21 mouse cellular contexts compared by ENCODE assay signal in the genomic region with DNA sequence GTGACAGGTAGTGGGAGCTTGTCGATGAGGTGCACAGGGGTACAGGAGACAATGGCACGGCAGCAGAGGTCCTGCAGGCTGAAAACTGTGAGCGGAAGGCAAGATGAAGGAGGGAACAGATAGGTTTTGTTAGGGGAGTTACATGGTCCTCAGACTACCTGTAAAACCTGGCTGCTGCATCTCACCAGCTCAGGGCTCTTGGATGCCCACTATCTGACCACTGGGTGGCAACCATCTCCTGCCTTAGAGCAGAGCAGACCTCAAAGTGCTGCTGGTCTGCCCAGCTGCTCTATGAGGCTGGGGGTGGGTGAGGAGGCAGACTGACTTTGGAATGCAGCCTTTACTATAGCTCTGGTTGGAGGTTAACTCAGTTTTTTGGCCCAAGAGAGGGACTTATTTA. TPM values are rescaled to one million over a fixed set of nuclear protein-coding genes. Genes with fewer than 3 reads are reported as not detected.
DNase-seq lines count a peak whose midpoint lies in the region; ATAC-seq and TF ChIP-seq lines count a peak whose summit lies in the region.
"Had no signal": no experiment of that assay in that cellular context is flagged by ENCODE, and none has a peak within 500 bp of the region (broad histone marks: within the 10 kb centered on the region; RNA-seq: fewer than 3 reads in every experiment).

No protein-coding gene starts in this region.

- 93% methylated on average over 3 of the region's 3 CpGs for WGBS in forebrain, embryonic 11.5 days
- WGBS in forebrain, embryonic 14.5 days, result 85% methylated on average over 3 of the region's 3 CpGs
- 88% methylated on average over 3 of the region's 3 CpGs for WGBS in kidney, postnatal 0 days
- 98% methylated on average over 3 of the region's 3 CpGs for WGBS in kidney, adult 2 months
- WGBS in midbrain, embryonic 10.5 days, result 97% methylated on average over 3 of the region's 3 CpGs
- WGBS in midbrain, embryonic 16.5 days, result 91% methylated on average over 3 of the region's 3 CpGs

- no peak overlapping the region for H3K9ac ChIP-seq in forebrain, embryonic 11.5 days (ENCODE audit: low read length)
- no peak overlapping the region for H3K9ac ChIP-seq in forebrain, embryonic 14.5 days (ENCODE audit: low read length)
- no peak overlapping the region for H3K9ac ChIP-seq in kidney, postnatal 0 days (ENCODE audit: low read depth, low read length)
- H3K9ac ChIP-seq in midbrain, embryonic 16.5 days (ENCODE audit: low read depth, low read length), result no peak overlapping the region
- H3K9ac ChIP-seq: heart, embryonic 13.5 days; limb, embryonic 13.5 days; stomach, embryonic 15.5 days had no signal

- TF ChIP-seq CTCF in kidney, postnatal 0 days (IDR thresholded peaks at IDR 0.05; ENCODE audit: low read depth), result peak; percentile 47; the same call in 1 of the 2 replicates
- TF ChIP-seq CTCF in kidney, adult 2 months (conservative IDR thresholded peaks at IDR 0.05; ENCODE audit: insufficient read depth, insufficient read length, low read depth, low read length), result no peak; the same call in 1 of the 2 replicates

- H3K36me3 ChIP-seq in forebrain, embryonic 11.5 days (ENCODE audit: control insufficient read depth, insufficient read depth, low read length), result no peaks in the 10 kb centered on the region; the same call in 1 of the 2 replicates
- peaks cover 44% of the 10 kb centered on the region for H3K36me3 ChIP-seq in forebrain, embryonic 14.5 days (ENCODE audit: control insufficient read depth, insufficient read depth, low read length)
- H3K36me3 ChIP-seq in kidney, postnatal 0 days (ENCODE audit: insufficient read depth, low read length), result peaks cover 24% of the 10 kb centered on the region; the same call in 1 of the 2 replicates
- no peaks in the 10 kb centered on the region for H3K36me3 ChIP-seq in kidney, adult 2 months (ENCODE audit: control insufficient read depth, insufficient read depth, low read length)
- peaks cover 53% of the 10 kb centered on the region for H3K36me3 ChIP-seq in midbrain, embryonic 10.5 days
- peaks cover 7% of the 10 kb centered on the region for H3K36me3 ChIP-seq in midbrain, embryonic 16.5 days (ENCODE audit: control insufficient read depth, insufficient read depth, low read length)

- ATAC-seq in forebrain, embryonic 11.5 days (replicated peaks; ENCODE audit: low FRiP score), result no peak
- no peak for ATAC-seq in forebrain, embryonic 14.5 days
- ATAC-seq in kidney, postnatal 0 days (replicated peaks; ENCODE audit: low FRiP score, low read depth), result no peak
- no peak for ATAC-seq in midbrain, embryonic 16.5 days
- ATAC-seq: forebrain, embryonic 16.5 days had no signal

- TF ChIP-seq POLR2A in kidney, adult 2 months (IDR thresholded peaks at IDR 0.05; ENCODE audit: low read depth, low read length), result no peak

- peak; percentile 46 for DNase-seq in forebrain, embryonic 11.5 days (ENCODE audit: low spot score)
- no peak for DNase-seq in forebrain, embryonic 14.5 days (ENCODE audit: low spot score)
- no peak for DNase-seq in kidney, postnatal 0 days (ENCODE audit: low spot score)
- no peak for DNase-seq in kidney, adult 2 months
- no peak for DNase-seq in midbrain, embryonic 10.5 days (ENCODE audit: low spot score)
- DNase-seq in thymus, postnatal 25 days, result no peak
- DNase-seq: adrenal gland, postnatal 25 days; cerebellum, adult 11-12 months; heart, postnatal 4 days; kidney, adult 9 months; kidney, postnatal 36 days; lung, adult 2 months; lung, postnatal 4 days; retina, postnatal 1 day; thymus, adult 18-20 months had no signal

- no peak overlapping the region for H3K4me2 ChIP-seq in forebrain, embryonic 11.5 days (ENCODE audit: low read depth, low read length, severe bottlenecking)
- no peak overlapping the region for H3K4me2 ChIP-seq in forebrain, embryonic 14.5 days (ENCODE audit: low read length)
- no peak overlapping the region for H3K4me2 ChIP-seq in kidney, postnatal 0 days (ENCODE audit: low read length)
- no peak overlapping the region for H3K4me2 ChIP-seq in midbrain, embryonic 16.5 days (ENCODE audit: low read length)
- H3K4me2 ChIP-seq: heart, embryonic 13.5 days; limb, embryonic 13.5 days; stomach, embryonic 15.5 days had no signal

- no peaks in the 10 kb centered on the region for H3K27me3 ChIP-seq in forebrain, embryonic 11.5 days (ENCODE audit: control insufficient read depth, insufficient read depth, low read length)
- H3K27me3 ChIP-seq in forebrain, embryonic 14.5 days (replicated peaks; ENCODE audit: control insufficient read depth, insufficient read depth, low read length), result no peaks in the 10 kb centered on the region
- H3K27me3 ChIP-seq in kidney, postnatal 0 days (ENCODE audit: insufficient read depth, low read length), result no peaks in the 10 kb centered on the region
- H3K27me3 ChIP-seq in kidney, adult 2 months (replicated peaks; ENCODE audit: control insufficient read depth, insufficient read depth, low read length), result no peaks in the 10 kb centered on the region
- H3K27me3 ChIP-seq in midbrain, embryonic 10.5 days (ENCODE audit: low read depth, poor library complexity, severe bottlenecking), result no peaks in the 10 kb centered on the region
- no peaks in the 10 kb centered on the region for H3K27me3 ChIP-seq in midbrain, embryonic 16.5 days (ENCODE audit: control insufficient read depth, insufficient read depth, low read depth, low read length)
- H3K27me3 ChIP-seq: CH12.LX; heart, embryonic 13.5 days; limb, embryonic 13.5 days; stomach, embryonic 15.5 days had no signal

- H3K4me1 ChIP-seq in forebrain, embryonic 11.5 days (replicated peaks; ENCODE audit: control insufficient read depth, insufficient read depth, low read length), result peaks cover 18% of the 10 kb centered on the region
- no peaks in the 10 kb centered on the region for H3K4me1 ChIP-seq in forebrain, embryonic 14.5 days (ENCODE audit: control insufficient read depth, insufficient read depth, low read length)
- H3K4me1 ChIP-seq in kidney, postnatal 0 days (replicated peaks; ENCODE audit: insufficient read depth, low read length), result 0 out of 2 replicates have a peak, but pooled peaks cover 8% of the 10 kb centered on the region
- peaks cover 5% of the 10 kb centered on the region; the same call in 1 of the 2 replicates for H3K4me1 ChIP-seq in kidney, adult 2 months (ENCODE audit: control insufficient read depth, insufficient read depth, low read length)
- H3K4me1 ChIP-seq in midbrain, embryonic 10.5 days, result peaks cover 70% of the 10 kb centered on the region
- peaks cover 5% of the 10 kb centered on the region; the same call in 1 of the 2 replicates for H3K4me1 ChIP-seq in midbrain, embryonic 16.5 days (ENCODE audit: control insufficient read depth, insufficient read depth, low read length)

- H3K9me3 ChIP-seq in forebrain, embryonic 11.5 days (ENCODE audit: control insufficient read depth, low read length), result no peaks in the 10 kb centered on the region
- H3K9me3 ChIP-seq in forebrain, embryonic 14.5 days (replicated peaks; ENCODE audit: control insufficient read depth, low read length), result no peaks in the 10 kb centered on the region
- H3K9me3 ChIP-seq in kidney, postnatal 0 days (replicated peaks; ENCODE audit: low read length), result no peaks in the 10 kb centered on the region
- no peaks in the 10 kb centered on the region for H3K9me3 ChIP-seq in midbrain, embryonic 10.5 days (replicated peaks)
- no peaks in the 10 kb centered on the region for H3K9me3 ChIP-seq in midbrain, embryonic 16.5 days (replicated peaks; ENCODE audit: control insufficient read depth, low read length, poor library complexity, severe bottlenecking)
- H3K9me3 ChIP-seq: heart, embryonic 13.5 days; limb, embryonic 13.5 days; stomach, embryonic 15.5 days had no signal

- H3K27ac ChIP-seq in forebrain, embryonic 11.5 days (ENCODE audit: low read depth, low read length), result no peak overlapping the region
- H3K27ac ChIP-seq in forebrain, embryonic 14.5 days (ENCODE audit: low read depth, low read length), result no peak overlapping the region
- H3K27ac ChIP-seq in kidney, postnatal 0 days, result no peak overlapping the region
- H3K27ac ChIP-seq in kidney, adult 2 months (ENCODE audit: insufficient read depth, low read depth, low read length), result no peak overlapping the region
- H3K27ac ChIP-seq in midbrain, embryonic 10.5 days (replicated peaks), result peak overlapping the region; percentile 90; the same call in 1 of the 2 replicates
- H3K27ac ChIP-seq in midbrain, embryonic 16.5 days (ENCODE audit: low read length), result no peak overlapping the region
- H3K27ac ChIP-seq: heart, embryonic 13.5 days; limb, embryonic 13.5 days; stomach, embryonic 15.5 days had no signal

- H3K4me3 ChIP-seq in forebrain, embryonic 11.5 days (ENCODE audit: low read depth, low read length), result no peak overlapping the region
- H3K4me3 ChIP-seq in forebrain, embryonic 14.5 days (ENCODE audit: low read depth, low read length), result no peak overlapping the region
- no peak overlapping the region for H3K4me3 ChIP-seq in kidney, postnatal 0 days (replicated peaks; ENCODE audit: low read depth, low read length)
- no peak overlapping the region for H3K4me3 ChIP-seq in kidney, adult 2 months (ENCODE audit: insufficient read depth, low read depth, low read length)
- no peak overlapping the region for H3K4me3 ChIP-seq in midbrain, embryonic 10.5 days
- no peak overlapping the region for H3K4me3 ChIP-seq in midbrain, embryonic 16.5 days (ENCODE audit: low read depth, low read length)
- H3K4me3 ChIP-seq: heart, embryonic 13.5 days; limb, embryonic 13.5 days; stomach, embryonic 15.5 days had no signal

RNA-seq across cellular contexts. Expression of gene Wfikkn1, which starts 3.2 kb away (rescaled TPM):
- 0.72 and 1.1 TPM in 2 replicates for polyA plus RNA-seq in forebrain, embryonic 11.5 days (2014; fragmentation: Nextera tagmentation; extraction: Ambion mirVana)
- polyA plus RNA-seq in forebrain, embryonic 14.5 days (2014; fragmentation: Nextera tagmentation; extraction: Ambion mirVana), result 0.36 and 0.47 TPM in 2 replicates
- polyA plus RNA-seq in kidney, postnatal 0 days (2015; fragmentation: Nextera tagmentation; extraction: Ambion mirVana), result 0.38 and 0.51 TPM in 2 replicates
- polyA plus RNA-seq in kidney, adult 2 months (2012; rRNA removed), result 0.31 and 0.42 TPM in 2 replicates
- polyA plus RNA-seq in midbrain, embryonic 10.5 days (2016; fragmentation: Nextera tagmentation; extraction: Ambion mirVana), result 6.1 and 19.7 TPM in 2 replicates
- 0.45 and 0.52 TPM in 2 replicates for polyA plus RNA-seq in midbrain, embryonic 16.5 days (2015; fragmentation: Nextera tagmentation; extraction: Ambion mirVana)

RNA-seq across cellular contexts. Expression of gene Mettl26, which starts 8.9 kb away (rescaled TPM):
- 63.2 and 65.2 TPM in 2 replicates for polyA plus RNA-seq in forebrain, embryonic 11.5 days (2014; fragmentation: Nextera tagmentation; extraction: Ambion mirVana)
- polyA plus RNA-seq in forebrain, embryonic 14.5 days (2014; fragmentation: Nextera tagmentation; extraction: Ambion mirVana), result 60.5 and 66.0 TPM in 2 replicates
- 106 and 119 TPM in 2 replicates for polyA plus RNA-seq in kidney, postnatal 0 days (2015; fragmentation: Nextera tagmentation; extraction: Ambion mirVana)
- polyA plus RNA-seq in kidney, adult 2 months (2012; rRNA removed), result 509 and 656 TPM in 2 replicates
- polyA plus RNA-seq in midbrain, embryonic 10.5 days (2016; fragmentation: Nextera tagmentation; extraction: Ambion mirVana), result 74.3 and 80.4 TPM in 2 replicates
- 62.2 and 63.5 TPM in 2 replicates for polyA plus RNA-seq in midbrain, embryonic 16.5 days (2015; fragmentation: Nextera tagmentation; extraction: Ambion mirVana)

RNA-seq across cellular contexts. Expression of gene Mcrip2, which starts 15.3 kb away (rescaled TPM):
- polyA plus RNA-seq in forebrain, embryonic 11.5 days (2014; fragmentation: Nextera tagmentation; extraction: Ambion mirVana), result 8.9 and 13.1 TPM in 2 replicates
- 15.9 and 17.0 TPM in 2 replicates for polyA plus RNA-seq in forebrain, embryonic 14.5 days (2014; fragmentation: Nextera tagmentation; extraction: Ambion mirVana)
- polyA plus RNA-seq in kidney, postnatal 0 days (2015; fragmentation: Nextera tagmentation; extraction: Ambion mirVana), result 128 and 138 TPM in 2 replicates
- polyA plus RNA-seq in kidney, adult 2 months (2012; rRNA removed), result 258 and 286 TPM in 2 replicates
- polyA plus RNA-seq in midbrain, embryonic 10.5 days (2016; fragmentation: Nextera tagmentation; extraction: Ambion mirVana), result 9.9 and 17.1 TPM in 2 replicates
- 18.0 and 25.3 TPM in 2 replicates for polyA plus RNA-seq in midbrain, embryonic 16.5 days (2015; fragmentation: Nextera tagmentation; extraction: Ambion mirVana)

RNA-seq across cellular contexts. Expression of gene Wdr90, which starts 22.5 kb away (rescaled TPM):
- 41.3 and 46.3 TPM in 2 replicates for polyA plus RNA-seq in forebrain, embryonic 11.5 days (2014; fragmentation: Nextera tagmentation; extraction: Ambion mirVana)
- 11.6 and 12.2 TPM in 2 replicates for polyA plus RNA-seq in forebrain, embryonic 14.5 days (2014; fragmentation: Nextera tagmentation; extraction: Ambion mirVana)
- polyA plus RNA-seq in kidney, postnatal 0 days (2015; fragmentation: Nextera tagmentation; extraction: Ambion mirVana), result 10.6 and 10.7 TPM in 2 replicates
- 23.8 and 25.5 TPM in 2 replicates for polyA plus RNA-seq in kidney, adult 2 months (2012; rRNA removed)
- polyA plus RNA-seq in midbrain, embryonic 10.5 days (2016; fragmentation: Nextera tagmentation; extraction: Ambion mirVana), result 53.4 and 53.9 TPM in 2 replicates
- 18.5 and 21.6 TPM in 2 replicates for polyA plus RNA-seq in midbrain, embryonic 16.5 days (2015; fragmentation: Nextera tagmentation; extraction: Ambion mirVana)

RNA-seq across cellular contexts. Expression of gene Rab40c, which starts 35.7 kb away (rescaled TPM):
- polyA plus RNA-seq in forebrain, embryonic 11.5 days (2014; fragmentation: Nextera tagmentation; extraction: Ambion mirVana), result 20.1 and 21.6 TPM in 2 replicates
- 31.6 and 33.3 TPM in 2 replicates for polyA plus RNA-seq in forebrain, embryonic 14.5 days (2014; fragmentation: Nextera tagmentation; extraction: Ambion mirVana)
- 20.4 and 22.1 TPM in 2 replicates for polyA plus RNA-seq in kidney, postnatal 0 days (2015; fragmentation: Nextera tagmentation; extraction: Ambion mirVana)
- polyA plus RNA-seq in kidney, adult 2 months (2012; rRNA removed), result 31.3 and 34.8 TPM in 2 replicates
- polyA plus RNA-seq in midbrain, embryonic 10.5 days (2016; fragmentation: Nextera tagmentation; extraction: Ambion mirVana), result 29.8 and 33.6 TPM in 2 replicates
- polyA plus RNA-seq in midbrain, embryonic 16.5 days (2015; fragmentation: Nextera tagmentation; extraction: Ambion mirVana), result 50.9 and 52.2 TPM in 2 replicates
